Mouse (Mus musculus) heart, embryonic 13.5 days (tissue): ENCODE data around the gene Gm21860. TPM values are rescaled to one million over a fixed set of nuclear protein-coding genes. Genes with fewer than 3 reads are reported as not detected.
"Not testable (repeated sequence)": the region's sequence is repeated elsewhere in the genome, so short reads cannot be mapped to it uniquely, and the experiment has no call there.

Experiments
- ATAC-seq: fragments of 200-750 bp; cut with Nextera tagmentation; 2 replicates; pipeline ENCODE4 v1.8.0; 2017; ENCODE audit warnings: moderate TSS enrichment; ENCODE audit not compliant: insufficient number of reproducible peaks, low FRiP score, low TSS enrichment; ENCODE audit errors: extremely low read depth
- H3K27ac ChIP-seq: fragments of 300-500 bp; sonication (generic); replicated peaks from 2 replicates; pipeline ENCODE4 v1.5.1; 2015; ENCODE audit warnings: moderate library complexity, mild to moderate bottlenecking, inconsistent platforms
- H3K27me3 ChIP-seq: fragments of 300-500 bp; sonication (generic); replicated peaks from 2 replicates; pipeline ENCODE4 v1.6.1; 2015; ENCODE audit warnings: mild to moderate bottlenecking, inconsistent platforms
- H3K36me3 ChIP-seq: fragments of 300-500 bp; sonication (generic); 2 replicates; pipeline ENCODE4 v1.6.1; 2015; ENCODE audit warnings: mild to moderate bottlenecking, inconsistent platforms
- H3K4me1 ChIP-seq: fragments of 300-500 bp; sonication (generic); 2 replicates; pipeline ENCODE4 v1.6.1; 2015; ENCODE audit warnings: inconsistent platforms
- H3K4me2 ChIP-seq: fragments of 300-500 bp; sonication (generic); 2 replicates; pipeline ENCODE4 v1.6.1; 2015; ENCODE audit warnings: inconsistent platforms, mild to moderate bottlenecking, moderate library complexity
- H3K4me3 ChIP-seq: fragments of 300-500 bp; sonication (generic); 2 replicates; pipeline ENCODE4 v1.5.1; 2015; ENCODE audit warnings: moderate library complexity, mild to moderate bottlenecking, inconsistent platforms
- H3K9ac ChIP-seq: fragments of 300-500 bp; sonication (generic); 2 replicates; pipeline ENCODE4 v1.6.1; 2015; ENCODE audit warnings: inconsistent platforms, mild to moderate bottlenecking, moderate library complexity
- H3K9me3 ChIP-seq: fragments of 300-500 bp; sonication (generic); 2 replicates; pipeline ENCODE4 v1.6.1; 2016; ENCODE audit warnings: inconsistent platforms
- WGBS: fragments of 180-500 bp; shearing (Covaris S2); methylation state at CpG from one replicate; pipeline ENCODE4 v1.1.7; 2015; ENCODE audit warnings: mixed read lengths; 5-methylcytosine and 5-hydroxymethylcytosine counted together
- polyA plus RNA-seq: library from polyadenylated mRNA; unstranded; fragments of >200 nt; fragmentation: Nextera tagmentation; extraction: Ambion mirVana; gene quantifications from 2 replicates; pipeline ENCODE4 v1.2.1, GENCODE M21; 2015

Gm21860 gene
- polyA plus RNA-seq, 1 experiment from 2014 or later = not detected

DNA sequence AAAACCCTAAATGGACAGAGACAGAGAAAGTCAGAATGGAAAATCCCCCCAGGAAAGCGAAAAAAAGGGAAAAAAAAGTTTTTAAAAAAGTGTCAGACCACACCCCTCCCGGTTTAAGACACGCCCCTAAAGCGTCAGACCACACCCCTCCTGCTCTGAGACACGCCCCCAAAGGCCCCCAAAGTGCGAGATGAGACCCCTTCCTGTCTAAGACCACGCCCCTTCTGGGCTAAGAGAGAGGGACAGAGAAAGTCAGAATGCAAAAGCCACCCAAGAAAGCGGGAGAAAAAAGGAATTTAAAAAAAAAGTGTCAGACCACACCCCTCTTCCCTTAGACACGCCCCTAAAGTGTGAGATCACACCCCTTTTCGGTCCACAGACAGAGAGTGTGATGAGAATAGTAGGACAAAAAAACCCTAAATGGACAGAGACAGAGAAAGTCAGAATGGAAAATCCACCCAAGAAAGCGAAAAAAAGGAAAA lies 15.0 kb downstream of the Gm21860 start:
- not testable (repeated sequence) for H3K4me3 ChIP-seq, ATAC-seq, H3K4me1 ChIP-seq, H3K27ac ChIP-seq, H3K9ac ChIP-seq, H3K27me3 ChIP-seq, H3K4me2 ChIP-seq
- WGBS = 46% methylated on average over 11 of the region's 11 CpGs
- Histone ChIP-seq H3K36me3 (peaks cover 46% of the 10 kb centered on the region), H3K9me3 (peaks cover 47% of the 10 kb centered on the region)

DNA sequence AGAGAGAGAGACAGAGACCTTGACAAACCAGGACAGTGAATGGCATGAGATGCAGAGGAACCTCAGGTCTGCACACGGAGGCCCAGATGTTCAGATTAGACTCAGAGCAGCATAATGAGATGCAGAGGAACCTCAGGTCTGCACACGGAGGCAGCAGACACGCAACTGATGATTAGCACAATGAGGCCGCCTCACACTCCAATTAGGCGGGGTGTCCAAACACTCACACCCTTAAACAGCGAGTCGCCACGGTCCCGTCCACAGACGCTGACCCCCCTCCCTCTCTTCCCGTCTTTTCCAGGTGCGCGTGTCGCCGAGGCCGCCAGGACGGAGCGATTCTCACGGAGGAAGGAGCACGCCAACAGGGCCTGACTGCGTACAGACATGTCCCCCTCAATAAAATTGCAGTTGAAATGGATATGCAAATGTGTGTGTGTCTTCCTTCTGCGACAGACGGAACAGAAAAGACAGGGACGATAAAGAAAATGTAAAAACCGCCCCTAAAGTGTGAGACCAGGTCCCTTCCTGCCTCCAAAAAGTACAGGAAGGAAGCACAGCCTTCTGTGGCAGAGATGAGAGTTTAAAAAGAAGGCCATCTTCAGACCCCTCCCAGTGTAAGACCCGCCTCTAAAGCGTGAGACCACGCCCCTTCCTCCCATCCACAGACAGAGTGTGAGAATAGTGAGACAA lies 15.6 kb downstream of the Gm21860 start:
- 68% methylated on average over 28 of the region's 28 CpGs for WGBS
- not testable (repeated sequence) for H3K27ac ChIP-seq, H3K4me3 ChIP-seq, H3K4me1 ChIP-seq, H3K9ac ChIP-seq, H3K4me2 ChIP-seq, H3K27me3 ChIP-seq
- H3K9me3 ChIP-seq = peaks cover 42% of the 10 kb centered on the region
- H3K36me3 ChIP-seq = peaks cover 41% of the 10 kb centered on the region
- peak; percentile 32 for ATAC-seq

DNA sequence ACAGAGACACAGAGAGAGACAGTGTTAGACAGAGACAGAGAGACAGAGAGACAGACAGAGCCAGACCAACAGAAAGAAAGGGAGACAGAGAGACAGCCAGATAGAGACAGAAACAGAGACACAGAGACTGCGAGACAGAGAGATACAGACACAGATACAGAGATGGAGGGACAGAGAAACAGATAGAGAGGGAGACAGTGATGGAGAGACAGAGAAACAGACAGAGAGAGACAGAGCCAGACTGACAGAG lies 16.3 kb downstream of the Gm21860 start:
- Histone ChIP-seq H3K36me3 (peaks cover 41% of the 10 kb centered on the region), H3K4me2 (no peak overlapping the region), H3K27me3 (no peaks in the 10 kb centered on the region), H3K4me3 (no peak overlapping the region), H3K27ac (no peak overlapping the region), H3K9me3 (peaks cover 42% of the 10 kb centered on the region), H3K9ac (no peak overlapping the region), H3K4me1 (no peaks in the 10 kb centered on the region)
- no peak for ATAC-seq
- WGBS = 71% methylated on average over 1 of the region's 1 CpGs

DNA sequence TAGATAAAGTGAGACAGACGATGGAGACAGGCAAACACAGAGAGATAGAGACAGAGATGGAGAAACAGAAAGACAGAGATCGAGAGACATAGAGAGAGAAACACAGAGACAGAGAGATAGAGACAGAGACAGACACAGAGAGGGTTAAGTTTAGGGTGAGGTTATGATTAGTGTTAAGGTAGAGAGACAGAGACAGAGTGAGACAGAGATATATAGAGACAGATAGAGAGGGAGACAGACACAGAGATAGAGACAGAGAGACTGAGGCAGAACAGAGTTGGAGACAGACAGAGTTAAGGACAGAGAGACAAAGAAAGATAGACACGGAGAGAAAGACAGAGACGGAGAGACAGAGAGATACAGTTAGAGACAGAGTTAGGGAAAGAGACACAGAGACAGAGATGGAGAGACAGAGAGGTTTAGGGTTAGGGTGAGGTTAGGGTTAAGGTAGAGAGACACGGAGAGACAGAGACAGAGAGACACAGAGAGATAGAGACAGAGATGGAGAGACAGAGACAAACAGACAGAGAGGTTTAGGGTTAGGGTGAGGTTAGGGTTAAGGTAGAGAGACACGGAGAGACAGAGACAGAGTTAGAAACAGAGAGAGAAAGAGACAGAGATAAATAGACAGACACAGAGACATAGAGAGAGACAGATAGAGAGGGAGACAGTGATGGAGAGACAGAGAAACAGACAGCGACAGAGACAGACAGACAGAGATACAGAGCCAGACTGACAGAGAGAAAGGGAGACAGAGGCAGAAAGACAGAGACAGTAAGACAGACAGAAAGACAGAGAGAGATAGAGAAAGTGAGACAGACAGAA lies 16.8 kb downstream of the Gm21860 start:
- Histone ChIP-seq H3K4me2 (no peak overlapping the region), H3K27ac (no peak overlapping the region), H3K4me1 (no peaks in the 10 kb centered on the region), H3K9me3 (peaks cover 41% of the 10 kb centered on the region), H3K4me3 (no peak overlapping the region), H3K36me3 (peaks cover 40% of the 10 kb centered on the region), H3K27me3 (no peaks in the 10 kb centered on the region), H3K9ac (no peak overlapping the region)
- ATAC-seq = no peak
- 54% methylated on average over 4 of the region's 7 CpGs for WGBS

DNA sequence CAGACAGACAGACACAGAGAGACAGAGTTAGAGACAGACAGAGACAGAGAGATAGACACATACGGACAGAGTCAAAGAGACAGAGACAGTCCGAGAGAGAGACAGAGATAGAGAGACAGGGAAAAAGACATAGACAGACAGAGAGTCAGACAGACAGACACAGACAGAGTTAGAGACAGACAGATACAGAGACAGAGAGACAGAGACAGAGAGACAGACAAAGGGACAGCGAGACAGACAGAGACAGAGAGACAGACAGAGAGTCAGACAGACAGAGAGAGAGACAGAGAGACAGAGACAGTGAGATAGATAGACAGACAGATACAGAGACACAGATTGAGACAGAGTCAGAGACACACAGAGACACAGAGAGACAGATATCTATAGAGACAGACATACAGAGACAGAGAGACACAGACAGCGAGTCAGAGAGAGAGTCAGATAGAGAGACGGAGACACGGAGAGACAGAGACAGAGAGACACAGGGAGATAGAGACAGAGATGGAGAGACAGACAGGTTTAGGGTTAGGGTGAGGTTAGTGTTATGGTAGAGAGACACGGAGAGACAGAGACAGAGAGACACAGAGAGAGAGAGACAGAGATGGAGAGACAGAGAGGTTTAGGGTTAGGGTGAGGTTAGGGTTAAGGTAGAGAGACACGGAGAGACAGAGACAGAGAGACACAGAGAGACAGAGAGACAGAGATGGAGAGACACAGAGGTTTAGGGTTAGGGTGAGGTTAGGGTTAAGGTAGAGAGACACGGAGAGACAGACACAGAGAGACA lies 18.2 kb downstream of the Gm21860 start:
- not testable (repeated sequence) for ATAC-seq, H3K4me3 ChIP-seq, H3K4me2 ChIP-seq, H3K4me1 ChIP-seq, H3K9ac ChIP-seq, H3K27ac ChIP-seq, H3K27me3 ChIP-seq
- 67% methylated on average over 6 of the region's 9 CpGs for WGBS
- H3K9me3 ChIP-seq = peaks cover 26% of the 10 kb centered on the region
- peaks cover 26% of the 10 kb centered on the region for H3K36me3 ChIP-seq

DNA sequence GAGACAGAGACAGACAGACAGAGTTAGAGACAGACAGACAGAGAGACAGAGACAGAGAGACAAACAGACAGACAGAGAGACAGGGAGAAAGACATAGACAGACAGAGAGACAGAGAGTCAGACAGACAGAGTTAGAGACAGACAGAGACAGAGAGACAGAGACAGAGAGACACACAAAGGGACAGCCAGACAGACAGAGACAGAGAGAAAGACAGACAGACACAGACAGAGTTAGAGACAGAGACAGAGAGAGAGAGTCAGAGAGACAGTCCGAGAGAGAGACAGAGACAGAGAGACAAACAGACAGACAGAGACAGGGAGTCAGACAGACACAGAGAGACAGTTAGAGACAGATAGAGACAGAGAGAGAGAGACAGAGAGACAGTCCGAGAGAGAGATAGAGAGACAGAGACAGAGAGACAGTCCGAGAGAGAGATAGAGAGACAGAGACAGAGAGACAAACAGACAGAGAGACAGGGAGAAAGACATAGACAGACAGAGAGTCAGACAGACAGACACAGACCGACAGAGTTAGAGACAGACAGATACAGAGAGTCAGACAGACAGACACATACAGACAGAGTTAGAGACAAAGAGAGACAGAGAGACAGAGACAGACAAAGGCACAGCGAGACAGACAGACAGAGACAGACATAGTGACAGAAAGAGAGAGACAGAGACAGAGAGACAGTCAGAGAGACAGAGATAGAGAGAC lies 19.3 kb downstream of the Gm21860 start:
- not testable (repeated sequence) for H3K27me3 ChIP-seq, H3K9ac ChIP-seq, H3K27ac ChIP-seq, H3K4me1 ChIP-seq, H3K4me2 ChIP-seq, H3K4me3 ChIP-seq, ATAC-seq
- Histone ChIP-seq H3K36me3 (peaks cover 19% of the 10 kb centered on the region), H3K9me3 (peaks cover 19% of the 10 kb centered on the region)
- 75% methylated on average over 5 of the region's 5 CpGs for WGBS

DNA sequence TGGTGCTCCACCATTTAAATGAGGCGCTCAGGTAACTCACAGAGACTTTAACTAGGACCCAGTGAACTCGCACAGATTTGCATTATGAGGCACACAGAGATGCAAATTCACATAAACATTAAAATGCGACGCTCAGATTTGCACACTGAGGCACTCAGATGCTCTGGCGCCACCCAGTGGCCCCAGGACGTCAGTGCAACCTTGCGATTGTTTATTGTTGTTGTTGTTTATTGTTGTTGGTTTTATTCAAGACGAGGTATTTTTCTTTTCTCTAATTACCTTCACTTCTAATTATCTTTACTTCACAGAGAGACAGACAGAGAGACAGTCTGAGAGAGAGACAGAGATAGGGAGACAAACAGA lies 20.3 kb downstream of the Gm21860 start:
- not testable (repeated sequence) for H3K36me3 ChIP-seq, H3K27me3 ChIP-seq, H3K9ac ChIP-seq, H3K4me3 ChIP-seq, H3K27ac ChIP-seq, H3K4me1 ChIP-seq, ATAC-seq, H3K9me3 ChIP-seq, H3K4me2 ChIP-seq
- 55% methylated on average over 8 of the region's 8 CpGs for WGBS

DNA sequence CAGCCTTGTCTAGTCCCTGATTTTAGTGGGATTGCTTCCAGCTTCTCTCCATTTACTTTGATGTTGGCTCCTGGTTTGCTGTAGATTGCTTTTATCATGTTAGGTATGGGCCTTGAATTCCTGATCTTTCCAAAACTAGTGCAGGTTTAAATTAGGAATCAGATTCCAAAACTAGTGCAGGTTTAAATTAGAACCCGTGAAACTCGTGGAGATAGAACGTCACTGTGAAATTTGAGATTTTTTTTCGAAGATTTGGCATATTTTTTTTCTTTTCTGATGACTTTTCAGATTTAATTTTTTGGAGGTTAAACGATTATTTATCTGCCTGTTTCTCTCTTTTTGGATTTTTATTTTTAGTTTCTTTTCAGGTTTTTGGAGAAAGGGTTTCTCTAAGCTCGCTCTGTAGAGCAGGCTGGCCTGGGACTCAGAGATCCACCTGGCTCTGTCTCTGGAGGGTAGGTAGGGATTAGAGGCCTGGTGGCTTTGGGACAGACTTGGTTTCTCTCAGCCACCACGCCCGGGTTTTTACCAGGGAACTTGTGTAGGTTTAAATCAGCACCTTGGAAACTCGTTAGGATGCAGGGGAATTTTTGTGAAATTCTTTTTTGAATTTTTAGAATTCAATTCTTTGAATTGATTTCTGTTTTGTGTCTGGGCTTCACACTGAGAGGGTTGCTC lies 20.8 kb downstream of the Gm21860 start:
- H3K4me3 ChIP-seq, H3K4me1 ChIP-seq, H3K27ac ChIP-seq, H3K4me2 ChIP-seq, H3K9me3 ChIP-seq, ATAC-seq, H3K27me3 ChIP-seq, H3K9ac ChIP-seq, H3K36me3 ChIP-seq: not testable (repeated sequence)
- 66% methylated on average over 9 of the region's 9 CpGs for WGBS

DNA sequence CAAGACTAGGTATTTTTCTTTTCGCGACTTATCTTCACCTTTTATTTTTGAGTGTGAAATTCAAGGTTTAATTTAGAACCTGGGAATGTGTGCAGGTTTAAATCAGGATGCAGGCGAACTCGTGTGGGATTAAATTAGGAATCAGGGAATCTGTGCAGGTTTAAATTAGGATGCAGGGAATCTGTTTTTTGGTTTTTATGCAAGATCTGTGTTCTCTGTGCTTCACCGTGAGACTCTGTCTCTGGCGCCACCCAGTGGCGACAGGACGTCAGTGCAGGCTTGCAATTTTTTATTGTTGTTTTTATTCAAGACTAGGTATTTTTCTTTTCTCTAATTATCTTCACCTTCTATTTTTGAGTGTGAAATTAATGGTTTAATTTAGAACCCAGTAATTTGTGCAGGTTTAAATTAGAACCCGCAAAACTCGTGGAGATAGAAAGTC lies 22.5 kb downstream of the Gm21860 start:
- not testable (repeated sequence) for H3K27ac ChIP-seq, ATAC-seq, H3K36me3 ChIP-seq, H3K9me3 ChIP-seq, H3K27me3 ChIP-seq, H3K4me1 ChIP-seq, H3K9ac ChIP-seq, H3K4me3 ChIP-seq, H3K4me2 ChIP-seq
- WGBS = 57% methylated on average over 10 of the region's 10 CpGs

DNA sequence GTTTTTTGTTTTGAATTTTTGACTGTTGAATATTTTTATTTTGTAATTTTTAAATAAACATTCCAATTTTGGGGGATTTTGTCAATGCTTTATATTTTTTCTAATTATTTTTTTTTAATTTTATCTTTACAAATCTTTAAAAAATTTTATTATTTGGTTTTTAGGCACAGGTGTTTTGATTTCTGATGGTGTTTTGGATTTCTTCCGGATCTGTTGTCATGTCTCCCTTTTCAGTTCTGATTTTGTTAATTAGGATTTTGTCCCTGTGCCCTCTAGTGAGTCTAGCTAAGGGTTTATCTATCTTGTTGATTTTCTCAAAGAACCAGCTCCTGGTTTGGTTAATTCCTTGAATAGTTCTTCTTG lies 23.0 kb downstream of the Gm21860 start:
- ATAC-seq, H3K27ac ChIP-seq, H3K9me3 ChIP-seq, H3K4me2 ChIP-seq, H3K27me3 ChIP-seq, H3K4me3 ChIP-seq, H3K9ac ChIP-seq, H3K4me1 ChIP-seq, H3K36me3 ChIP-seq: not testable (repeated sequence)
- 41% methylated on average over 1 of the region's 1 CpGs for WGBS
